Mouse (Mus musculus): ENCODE measurements around the gene Tbl2.

Tbl2 gene

DNA sequence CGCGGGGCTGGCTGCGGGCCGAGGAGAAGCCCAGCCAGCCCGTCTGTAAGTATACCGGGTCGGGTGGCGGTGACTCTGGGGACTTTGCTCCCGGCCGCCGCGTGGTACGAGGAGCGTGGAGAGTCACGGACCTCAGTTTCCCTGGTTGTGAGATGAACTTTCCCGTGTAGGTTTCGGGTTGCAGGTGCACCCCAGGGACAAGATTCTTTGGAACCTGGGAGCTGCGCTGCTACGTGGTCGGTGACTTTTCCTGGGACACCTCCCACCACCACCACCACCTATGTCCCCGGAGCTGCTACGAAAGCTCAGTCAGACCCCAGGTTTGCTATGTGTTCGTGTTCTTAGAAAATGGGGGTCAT, 342 bp downstream of the Tbl2 start:
- DNase-seq (ENCODE audit: low spot score in 2 of 2): no peak

DNA sequence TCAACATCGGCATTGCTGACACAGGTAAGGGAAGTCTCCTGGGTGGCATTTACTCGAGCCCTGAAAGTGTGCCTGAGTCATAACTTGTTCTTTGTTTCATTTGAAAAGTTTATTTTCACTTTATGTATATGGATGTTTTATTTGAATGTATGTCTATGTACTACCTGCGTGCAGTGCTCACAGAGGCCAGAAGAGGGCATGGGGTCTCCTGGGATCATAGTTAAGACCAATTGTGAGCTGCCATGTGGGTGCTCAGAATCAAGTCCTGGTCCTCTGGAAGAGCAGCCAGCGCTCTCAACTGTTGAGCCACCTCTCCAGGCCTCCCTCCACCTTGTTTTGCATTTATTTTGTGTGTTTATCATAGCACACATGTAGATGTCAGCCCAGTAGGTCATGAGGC, 7.0 kb downstream of the Tbl2 start:
- DNase-seq (ENCODE audit: low spot score in 2 of 2): no peak

DNA sequence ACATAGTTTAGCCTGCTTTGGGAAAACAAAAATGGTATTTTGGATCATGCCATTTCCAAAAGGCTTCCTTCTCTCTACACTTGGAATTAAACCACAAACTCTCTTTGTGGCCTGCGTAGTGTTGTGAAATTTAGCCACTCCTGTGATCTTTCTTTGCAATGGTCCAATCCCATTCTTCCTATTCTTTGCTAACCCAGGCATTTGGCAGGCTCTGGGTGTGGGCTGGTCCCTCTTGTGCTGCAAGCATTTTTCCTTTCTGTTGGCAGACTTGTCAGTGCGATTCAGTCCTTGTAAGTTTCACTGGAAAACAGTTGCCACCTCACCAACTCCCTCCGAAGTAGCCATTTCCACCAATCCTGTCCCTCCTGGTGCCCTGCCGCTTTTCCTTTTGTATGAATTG, 11.8 kb downstream of the Tbl2 start:
- DNase-seq (ENCODE audit: low spot score in 2 of 2): no peak

DNA sequence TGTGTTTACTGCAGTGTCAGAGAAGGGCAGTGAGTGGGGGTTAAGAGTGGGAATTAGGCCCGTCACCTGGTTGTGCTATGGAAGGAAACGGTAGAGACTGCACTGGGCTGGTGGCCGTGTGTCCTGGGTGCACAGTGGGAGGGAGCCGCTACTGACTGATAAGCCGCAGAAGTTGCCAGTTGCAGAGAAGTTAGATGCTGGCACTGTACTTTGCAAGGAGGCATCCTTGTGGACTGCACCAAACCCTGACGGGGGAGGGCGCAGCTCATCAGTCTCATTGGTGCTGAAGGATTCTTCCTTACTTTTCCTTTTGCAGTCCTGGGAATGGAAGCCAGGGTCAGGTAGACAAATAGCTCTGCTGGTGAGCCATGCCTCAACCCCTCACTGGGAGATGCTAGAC, 12.2 kb downstream of the Tbl2 start:
- no peak for DNase-seq (ENCODE audit: low spot score in 2 of 2)

DNA sequence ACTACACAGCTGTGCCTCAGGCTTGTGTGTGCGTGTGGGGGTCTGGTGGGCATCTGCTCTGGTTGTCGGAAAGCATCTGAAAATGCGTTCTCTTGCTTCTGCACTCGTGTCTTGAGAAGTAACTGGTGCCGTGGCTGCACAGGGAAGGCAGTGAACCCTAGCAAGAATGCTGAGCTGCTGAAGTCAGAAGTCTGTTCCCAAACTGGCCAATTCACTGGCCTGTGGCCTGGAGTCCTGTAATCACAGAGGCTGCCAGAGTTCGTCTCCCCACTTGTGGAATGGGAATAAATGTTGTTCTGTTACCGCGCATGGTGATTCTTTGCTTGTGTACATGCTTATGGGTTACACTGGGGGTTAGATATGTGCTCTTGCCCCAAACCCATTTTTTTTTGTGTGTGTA, 12.9 kb downstream of the Tbl2 start:
- DNase-seq (ENCODE audit: low spot score in 2 of 2): no peak

DNA sequence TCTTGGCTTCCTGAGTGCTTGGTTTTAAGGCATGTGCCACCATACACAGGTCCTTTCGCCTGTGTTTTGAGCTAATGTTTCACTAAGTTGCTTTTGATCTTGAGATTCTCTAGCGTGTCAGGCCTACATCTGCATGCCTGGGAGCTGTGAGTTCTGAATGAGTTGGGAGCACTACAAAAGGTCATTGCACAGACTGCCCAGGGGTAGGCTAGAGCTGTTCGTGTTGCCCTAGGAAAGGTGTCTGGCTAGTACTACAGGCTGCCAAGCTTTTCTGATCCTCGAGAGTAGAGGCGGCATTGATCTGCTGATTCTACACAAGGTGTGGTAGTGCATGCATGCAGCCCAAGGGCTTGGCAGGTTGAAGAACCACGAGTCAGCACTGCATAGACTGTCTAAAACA, 13.4 kb downstream of the Tbl2 start:
- no peak for DNase-seq (ENCODE audit: low spot score in 2 of 2)

DNA sequence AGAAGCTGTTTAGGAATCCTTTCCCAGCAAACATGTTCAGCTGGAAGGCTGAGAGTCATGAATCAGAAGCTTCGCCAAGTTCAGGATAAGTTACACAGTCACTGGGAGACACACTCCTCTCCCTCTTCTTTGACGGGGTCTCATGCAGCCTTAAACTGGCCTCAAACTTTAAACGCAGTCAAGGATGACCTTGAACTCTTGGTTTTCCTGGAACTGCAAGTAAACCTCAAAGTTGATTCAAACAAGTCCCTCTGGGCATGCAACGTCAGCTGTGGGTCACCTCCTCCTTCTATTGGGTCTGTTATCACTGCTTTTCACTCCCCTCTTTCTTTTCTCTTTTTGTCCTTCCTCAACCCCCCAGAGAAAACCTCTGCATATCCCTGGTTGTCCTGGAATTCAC, 17.5 kb downstream of the Tbl2 start:
- DNase-seq (ENCODE audit: low spot score in 2 of 2): no peak

DNA sequence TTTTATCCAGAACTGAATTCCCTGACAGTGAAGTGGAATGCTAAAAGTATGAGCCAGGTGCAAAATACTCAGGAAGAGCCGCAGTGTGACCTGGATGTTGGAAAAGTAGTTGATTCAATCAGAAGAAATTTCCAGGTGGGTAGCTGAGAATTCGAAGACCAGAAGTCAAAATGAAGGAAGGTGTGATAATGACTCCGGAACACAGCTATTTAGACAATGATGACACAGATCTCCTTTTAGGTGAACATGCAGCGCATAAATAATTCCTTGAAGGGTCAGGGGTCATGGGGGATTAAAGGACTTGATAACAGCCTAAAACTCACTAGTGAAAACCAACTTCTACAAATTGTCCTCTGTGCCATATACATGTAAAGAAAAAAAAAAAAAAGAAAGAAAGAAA, 18.0 kb downstream of the Tbl2 start:
- DNase-seq (ENCODE audit: low spot score in 2 of 2): no peak

DNA sequence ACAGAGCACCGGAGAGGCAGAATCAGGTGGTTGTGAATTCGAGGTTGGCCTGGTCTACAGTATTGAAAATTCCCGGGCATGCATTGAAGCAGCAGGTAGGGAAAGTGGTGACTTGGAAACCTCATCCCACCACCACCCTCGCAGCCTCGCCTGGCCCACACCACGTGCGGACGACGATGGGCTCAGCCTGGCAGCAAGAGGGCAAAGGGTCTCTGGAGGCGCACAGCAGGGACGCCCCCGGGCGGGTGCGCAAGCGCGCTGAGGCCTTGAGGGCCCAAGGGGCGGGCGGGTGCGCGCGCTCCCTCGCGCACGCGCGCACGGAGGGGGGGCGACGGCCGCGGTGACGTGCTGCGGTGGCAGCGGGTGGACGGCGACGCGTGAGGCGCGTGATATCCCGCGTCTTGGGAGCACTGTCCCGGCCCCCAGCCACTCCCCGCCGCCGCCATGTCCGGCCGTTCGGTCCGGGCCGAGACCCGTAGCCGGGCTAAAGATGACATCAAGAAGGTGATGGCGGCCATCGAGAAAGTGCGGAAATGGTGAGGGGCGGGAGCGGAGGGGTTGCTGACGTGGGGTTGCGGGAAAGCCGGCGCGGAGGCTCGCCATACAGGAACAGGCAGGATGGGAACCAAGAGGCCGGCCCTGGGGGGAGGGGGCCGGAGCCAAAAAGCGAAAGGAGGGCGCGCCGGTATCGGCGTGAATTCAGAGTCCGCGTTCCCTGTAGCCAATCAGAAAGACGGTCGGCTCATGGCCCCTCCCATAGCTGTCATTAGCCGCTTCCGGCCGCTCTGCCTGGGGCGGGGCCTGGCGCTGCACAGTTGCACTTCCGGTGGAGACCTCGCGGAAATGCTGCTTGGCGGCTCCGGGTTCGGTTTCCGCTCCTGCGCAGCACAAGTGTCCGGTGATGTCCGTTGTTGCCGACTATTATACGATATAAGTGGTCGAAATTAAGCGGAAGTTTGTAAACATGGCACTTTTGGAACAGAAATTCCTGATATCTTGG, 18.9 kb downstream of the Tbl2 start, which contains the start of gene Bcl7b:
TSS of gene Bcl7b (plus strand) at position 221 of the 1,000 bp plus-strand sequence.
- peak; percentile 97 for DNase-seq (ENCODE audit: low spot score in 2 of 2)

DNA sequence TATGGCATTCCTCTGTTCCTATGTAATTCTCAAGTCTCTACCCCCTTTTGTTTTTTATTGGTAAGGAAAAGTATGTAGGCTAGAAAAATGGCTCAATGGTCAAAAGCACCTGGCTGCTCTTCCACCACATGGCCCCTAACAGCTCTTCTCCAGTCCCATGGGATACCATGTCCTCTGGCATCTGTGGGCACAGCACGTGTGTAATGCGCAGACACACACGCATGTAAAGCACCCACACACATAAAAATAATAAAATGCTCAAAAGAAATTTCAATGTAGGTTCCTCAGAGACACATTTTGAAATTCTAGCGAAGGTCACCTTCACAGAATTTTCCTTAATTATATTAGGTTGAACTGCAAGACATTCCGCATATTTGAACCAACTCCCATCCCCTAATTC, 20.0 kb downstream of the Tbl2 start:
- no peak for DNase-seq (ENCODE audit: low spot score in 2 of 2)

DNA sequence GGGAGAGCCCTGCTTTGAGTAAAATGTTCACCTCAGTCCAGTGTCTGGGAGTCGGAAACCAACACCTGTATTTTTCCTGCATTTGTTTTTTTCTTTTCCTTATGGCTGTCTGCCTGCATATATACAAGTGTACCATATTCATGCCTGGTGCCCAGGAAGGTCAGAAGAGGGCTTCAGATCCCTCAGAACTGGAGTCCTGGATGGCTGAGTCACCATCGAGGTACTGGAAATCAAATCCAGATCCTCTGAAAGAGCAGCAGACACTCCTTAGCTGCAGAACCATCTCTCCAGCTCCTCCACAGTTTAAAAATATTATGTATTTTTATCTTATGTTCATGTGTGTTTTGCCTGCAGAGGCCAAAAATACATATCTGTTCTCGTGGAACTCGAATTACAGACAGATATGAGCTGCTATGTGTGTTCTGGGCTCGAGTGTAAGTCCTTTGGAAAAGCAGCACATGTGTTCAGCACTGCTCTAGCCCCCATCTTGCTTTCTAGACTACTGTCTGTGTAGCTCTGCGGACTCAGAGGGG, 22.3 kb downstream of the Tbl2 start:
- no peak for DNase-seq (ENCODE audit: low spot score in 2 of 2)

DNA sequence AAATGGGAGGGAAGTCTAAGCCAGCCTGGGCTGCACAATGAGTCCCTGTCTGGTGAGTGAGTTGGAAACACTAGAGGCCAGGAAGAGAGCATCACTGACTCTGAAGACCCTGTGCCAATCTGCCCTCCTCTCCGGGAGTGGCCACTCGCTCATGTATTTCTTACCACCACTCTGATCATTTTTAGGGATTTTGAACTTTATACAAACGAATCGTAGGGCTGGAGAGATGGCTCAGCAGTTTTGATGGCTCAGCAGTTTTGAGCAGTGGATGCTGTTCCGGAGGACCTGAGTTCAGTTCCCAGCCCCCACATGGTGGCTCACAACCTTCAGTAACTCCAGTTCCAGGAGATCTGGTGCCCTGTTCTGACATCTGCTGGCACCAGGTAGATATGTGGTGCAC, 23.5 kb downstream of the Tbl2 start:
- DNase-seq (ENCODE audit: low spot score in 2 of 2): no peak

DNA sequence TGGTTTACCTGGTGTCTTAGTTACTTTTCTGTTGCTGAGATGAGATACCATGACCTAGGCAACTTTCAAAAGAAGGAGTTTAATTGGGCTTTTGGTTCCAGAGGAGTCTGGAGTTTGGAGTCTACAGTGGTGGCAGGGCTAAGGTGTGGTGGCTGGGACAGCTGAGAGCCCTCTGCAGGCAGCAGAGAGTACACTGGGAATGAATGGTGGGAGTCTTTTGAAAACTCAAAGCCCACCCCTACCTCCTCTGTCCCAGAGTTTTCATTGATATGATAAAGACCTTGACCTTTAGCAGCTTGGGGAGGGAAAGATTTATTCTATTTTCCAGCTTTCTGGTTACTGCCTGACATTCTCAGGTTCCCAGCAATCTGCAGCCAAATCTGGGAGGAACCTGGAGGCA, 25.6 kb downstream of the Tbl2 start:
- DNase-seq (ENCODE audit: low spot score in 2 of 2): no peak

DNA sequence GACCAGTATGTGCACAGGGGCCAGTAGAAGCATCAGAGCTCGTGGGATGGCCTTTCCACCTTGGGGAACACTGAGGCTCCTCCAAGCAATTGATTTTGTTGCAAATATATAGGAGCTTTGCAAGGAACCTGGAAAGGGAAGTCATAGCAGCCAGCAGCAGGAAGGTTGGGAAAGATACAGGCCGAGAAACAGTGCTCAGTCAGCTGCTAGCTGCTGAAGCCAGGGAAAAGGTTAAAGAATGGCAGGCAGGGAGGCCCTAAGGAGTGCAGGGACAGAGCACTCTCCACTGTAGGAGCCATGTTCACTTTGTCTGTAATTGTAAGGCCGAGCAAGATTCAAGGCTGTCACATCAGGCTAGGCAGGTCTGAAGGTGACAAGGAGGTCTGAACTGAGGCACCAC, 29.1 kb downstream of the Tbl2 start:
- DNase-seq (ENCODE audit: low spot score in 2 of 2): no peak

DNA sequence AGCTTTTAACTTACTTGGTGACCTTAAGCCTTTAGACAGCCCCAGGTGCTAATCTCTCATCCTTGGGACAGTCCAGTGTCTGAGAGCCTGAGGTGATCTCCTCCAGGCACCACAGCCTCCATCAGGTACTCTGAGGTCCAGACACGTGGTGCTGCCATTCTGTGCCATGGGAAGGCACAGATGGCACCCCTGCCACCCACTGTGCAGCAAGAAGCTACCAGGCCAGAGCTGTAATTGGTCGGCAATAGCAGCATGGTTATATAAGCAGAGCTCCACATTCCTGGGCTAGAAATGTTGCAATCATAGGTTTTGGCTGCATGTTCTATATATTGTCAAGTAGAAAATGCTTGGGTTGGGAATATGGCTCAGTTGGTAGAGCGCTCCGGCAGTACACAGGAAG, 29.5 kb downstream of the Tbl2 start:
- DNase-seq (ENCODE audit: low spot score in 2 of 2): no peak

DNA sequence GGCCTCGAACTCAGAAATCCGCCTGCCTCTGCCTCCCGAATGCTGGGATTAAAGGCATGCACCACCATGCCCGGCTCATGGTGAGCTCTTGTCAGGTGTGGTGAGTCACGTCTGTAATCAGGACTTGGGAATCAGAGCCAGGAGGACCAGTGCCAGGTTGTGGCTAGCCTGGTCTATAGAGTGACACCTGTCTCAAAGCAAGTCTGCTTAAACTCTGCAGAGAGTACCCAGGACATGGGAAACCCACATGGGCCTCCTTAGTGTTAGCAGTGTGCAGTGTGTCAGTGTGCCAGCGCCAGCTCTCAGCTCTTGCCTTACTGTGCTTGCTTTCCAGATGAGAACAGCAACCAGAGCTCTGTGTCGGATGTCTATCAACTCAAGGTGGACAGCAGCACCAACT, 30.2 kb downstream of the Tbl2 start:
- DNase-seq (ENCODE audit: low spot score in 2 of 2): no peak

DNA sequence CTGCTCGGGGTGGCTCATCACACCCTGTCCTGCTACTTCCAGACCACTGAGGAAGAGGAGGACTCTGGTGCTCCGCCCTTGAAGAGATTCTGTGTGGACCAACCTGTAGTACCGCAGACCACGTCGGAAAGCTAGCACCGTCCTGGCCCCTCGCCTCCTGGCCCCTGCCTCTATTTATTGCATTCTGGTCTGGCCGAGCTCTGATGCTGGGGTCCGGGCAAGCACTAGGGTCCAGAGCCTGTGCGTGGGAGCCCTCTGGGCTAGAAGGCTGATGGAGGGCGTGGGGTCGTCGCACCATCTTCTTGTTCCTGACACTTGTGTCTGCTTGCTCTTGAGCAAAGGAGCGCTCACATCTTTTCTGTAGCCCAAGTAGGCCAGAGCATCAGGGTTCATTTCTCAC, 31.3 kb downstream of the Tbl2 start:
- DNase-seq (ENCODE audit: low spot score in 2 of 2): no peak

DNA sequence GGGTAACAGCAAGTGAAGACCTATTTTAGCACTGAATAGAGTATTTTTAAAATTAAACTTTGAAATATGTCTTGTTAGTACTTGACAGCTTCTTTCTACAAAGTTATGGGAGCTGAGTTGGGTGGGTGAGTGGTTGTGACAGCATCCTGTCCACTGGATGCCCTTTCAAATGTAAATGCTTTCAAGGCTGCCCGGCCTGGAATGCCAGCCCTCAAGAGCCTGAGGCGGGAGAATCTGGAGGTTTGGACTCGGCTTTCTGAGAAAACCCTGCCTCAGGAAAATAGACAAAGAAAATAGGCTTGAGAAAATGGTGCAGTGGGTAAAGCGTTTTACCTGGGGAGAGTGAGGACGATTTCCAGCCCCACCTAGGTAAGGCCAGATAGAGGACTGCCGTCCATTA, 32.3 kb downstream of the Tbl2 start:
- DNase-seq (ENCODE audit: low spot score in 2 of 2): no peak

DNA sequence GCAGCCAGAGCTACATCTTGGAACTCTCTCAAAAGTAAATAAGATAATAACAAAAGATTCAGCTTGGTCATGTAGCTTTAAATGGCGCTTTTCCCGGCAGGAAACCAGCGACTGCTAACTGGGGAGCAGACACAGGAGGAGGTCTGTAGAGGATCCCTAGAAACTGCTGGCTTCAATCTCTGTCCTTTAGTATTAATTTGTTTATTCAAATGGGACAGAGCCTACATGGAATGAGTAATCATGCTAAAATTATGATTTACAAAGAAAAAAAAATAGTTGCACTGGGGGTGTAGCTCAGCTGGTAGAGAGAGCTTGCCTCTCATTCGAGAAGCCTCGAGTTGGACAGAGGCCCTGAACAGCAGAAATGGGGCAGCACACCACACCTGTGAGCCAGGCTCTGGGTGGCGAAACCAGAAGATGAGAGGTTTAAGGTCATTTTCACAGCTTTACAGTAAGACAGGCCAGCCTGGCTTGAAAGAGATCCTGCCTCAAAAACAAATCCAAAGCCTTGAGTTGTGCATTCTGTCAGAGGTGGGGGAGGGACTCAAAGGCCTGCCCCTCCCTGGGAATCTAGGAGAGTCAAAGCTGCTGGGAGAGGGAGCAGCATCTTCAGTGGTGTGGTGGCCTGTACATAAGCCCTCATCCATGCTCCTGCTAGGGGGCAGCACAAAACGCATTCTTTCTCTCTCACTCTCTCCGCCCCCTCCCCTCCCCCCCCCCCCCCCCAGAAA, 33.8 kb downstream of the Tbl2 start:
- DNase-seq (ENCODE audit: low spot score in 2 of 2): no peak

DNA sequence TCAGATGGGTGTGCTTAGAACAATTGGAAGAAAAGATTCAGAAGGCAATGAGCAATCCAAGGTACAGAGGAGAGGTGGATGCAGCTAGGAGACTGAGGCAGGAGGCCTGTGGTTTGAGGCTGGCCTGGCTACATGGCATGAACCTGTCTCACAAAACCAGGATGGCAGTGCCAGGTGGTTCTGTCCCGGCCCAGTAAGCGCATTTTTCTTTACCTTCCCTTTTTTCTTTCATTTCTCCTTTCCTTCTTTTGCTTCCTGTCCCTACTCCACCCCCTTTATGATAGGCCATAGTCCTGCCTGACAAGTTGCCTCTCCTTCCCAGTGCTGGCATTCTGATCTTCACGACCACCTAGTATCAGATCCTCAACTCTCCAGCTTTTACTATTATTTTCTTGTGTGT, 35.6 kb downstream of the Tbl2 start:
- no peak for DNase-seq (ENCODE audit: low spot score in 2 of 2)

DNA sequence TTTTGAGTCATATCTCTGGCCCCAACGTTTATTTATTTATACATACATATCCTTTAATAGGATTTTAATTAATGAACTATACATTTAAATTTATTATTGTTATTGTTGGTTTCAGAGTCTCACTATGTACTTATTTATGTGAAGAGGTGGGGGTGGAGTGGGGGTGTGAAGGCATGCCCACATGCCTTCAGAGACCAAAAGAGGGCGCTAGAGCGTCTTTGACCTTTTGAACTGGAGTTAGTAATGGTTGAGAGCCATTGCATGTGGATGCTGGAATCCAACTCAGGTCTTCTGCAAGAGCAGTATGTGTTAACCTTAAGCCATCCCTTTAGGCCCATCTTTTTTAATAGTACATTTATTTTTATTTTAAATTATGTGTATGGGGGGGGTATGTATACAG, 36.1 kb downstream of the Tbl2 start:
- DNase-seq (ENCODE audit: low spot score in 2 of 2): peak; percentile 49 to 51

DNA sequence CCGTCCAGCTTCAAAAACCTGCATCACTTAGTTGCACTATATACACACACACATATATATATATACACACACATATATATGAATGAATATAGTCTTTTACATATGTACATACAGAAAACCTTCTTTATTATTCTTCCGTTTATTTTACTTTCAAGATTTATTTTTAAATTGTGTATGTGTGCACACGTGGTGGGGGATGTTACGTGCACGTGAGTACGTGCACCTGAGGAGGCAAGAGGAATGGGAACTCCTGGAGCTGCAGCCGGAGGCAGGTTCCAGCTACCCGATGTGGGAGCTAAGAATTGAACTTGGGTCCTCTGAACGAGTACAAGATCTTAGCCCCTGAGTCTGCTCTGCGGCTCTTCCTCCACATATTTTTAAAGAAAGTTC, 36.8 kb downstream of the Tbl2 start:
- no peak for DNase-seq (ENCODE audit: low spot score in 2 of 2)
